Mouse (Mus musculus) forebrain, embryonic 10.5 days (tissue): ENCODE data around the gene Btbd1. TPM values are rescaled to one million over a fixed set of nuclear protein-coding genes. Genes with fewer than 3 reads are reported as not detected.
A peak's percentile ranks its signal among the peaks of the same experiment; 100 is the strongest.

Source experiments
- DNase-seq: peaks from one replicate; pipeline ENCODE4 v3.0.0-alpha.2; 2017; ENCODE audit warnings: low spot score; ENCODE audit errors: extremely low spot score
- H3K27ac ChIP-seq: fragments of 300-500 bp; sonication (generic); 2 replicates; pipeline ENCODE4 v1.5.1; 2016; ENCODE audit warnings: mild to moderate bottlenecking
- H3K27me3 ChIP-seq: fragments of 300-500 bp; sonication (generic); 2 replicates; pipeline ENCODE4 v1.6.1; 2016; ENCODE audit warnings: mild to moderate bottlenecking; ENCODE audit not compliant: poor library complexity, severe bottlenecking
- H3K36me3 ChIP-seq: fragments of 300-500 bp; sonication (generic); replicated peaks from 2 replicates; pipeline ENCODE4 v1.6.1; 2016; ENCODE audit warnings: mild to moderate bottlenecking, moderate library complexity
- H3K4me1 ChIP-seq: fragments of 300-500 bp; sonication (generic); 2 replicates; pipeline ENCODE4 v1.6.1; 2016
- H3K4me3 ChIP-seq: fragments of 300-500 bp; sonication (generic); 2 replicates; pipeline ENCODE4 v1.5.1; 2016; ENCODE audit warnings: mild to moderate bottlenecking, moderate library complexity
- H3K9me3 ChIP-seq: fragments of 300-500 bp; sonication (generic); 2 replicates; pipeline ENCODE4 v1.6.1; 2016; ENCODE audit warnings: mild to moderate bottlenecking, moderate library complexity
- WGBS: fragments of 180-500 bp; shearing (Covaris S2); methylation state at CpG from one replicate; pipeline ENCODE4 v1.1.7; 2016; 5-methylcytosine and 5-hydroxymethylcytosine counted together
- polyA plus RNA-seq: library from polyadenylated mRNA; unstranded; fragments of >200 nt; fragmentation: Nextera tagmentation; extraction: Ambion mirVana; gene quantifications from 2 replicates; pipeline ENCODE4 v1.2.1, GENCODE M21; 2016

The Btbd1 gene
- polyA plus RNA-seq, 1 experiment from 2014 or later = 56.6 TPM

- DNase-seq = no peak
- H3K4me1 ChIP-seq = peaks cover 47% of the 10 kb centered on the region
- 31% methylated on average over 17 of the region's 17 CpGs for WGBS
Observed at GRCm38 (mm10) chr7:81827806-81828667, 1.2 kb downstream of the Btbd1 start.

GRCm38 (mm10) chr7:81825381-81825780, 3.9 kb downstream of the Btbd1 start:
- 0 out of 2 replicates have a peak, but pooled peaks cover 2% of the 10 kb centered on the region for H3K36me3 ChIP-seq
- peaks cover 47% of the 10 kb centered on the region for H3K4me1 ChIP-seq
- no peaks in the 10 kb centered on the region for H3K9me3 ChIP-seq
- WGBS = 87% methylated on average over 3 of the region's 3 CpGs
- no peaks in the 10 kb centered on the region for H3K27me3 ChIP-seq
- no peak overlapping the region for H3K27ac ChIP-seq
- no peak overlapping the region for H3K4me3 ChIP-seq
- no peak for DNase-seq

More at GRCm38 (mm10) chr7:81827806-81828667, 1.2 kb downstream of the Btbd1 start:
- Histone ChIP-seq H3K4me3 (peak overlapping the region; percentile 88), H3K36me3 (0 out of 2 replicates have a peak, but pooled peaks cover 2% of the 10 kb centered on the region), H3K27ac (peak overlapping the region; percentile 96), H3K27me3 (no peaks in the 10 kb centered on the region), H3K9me3 (no peaks in the 10 kb centered on the region)

- Histone ChIP-seq H3K9me3 (no peaks in the 10 kb centered on the region), H3K27me3 (no peaks in the 10 kb centered on the region), H3K36me3 (0 out of 2 replicates have a peak, but pooled peaks cover 2% of the 10 kb centered on the region), H3K4me1 (peaks cover 44% of the 10 kb centered on the region), H3K4me3 (no peak overlapping the region), H3K27ac (no peak overlapping the region)
- no peak for DNase-seq
- WGBS = 74% methylated on average over 3 of the region's 3 CpGs
Observed at GRCm38 (mm10) chr7:81824906-81825305, 4.3 kb downstream of the Btbd1 start.

DNA sequence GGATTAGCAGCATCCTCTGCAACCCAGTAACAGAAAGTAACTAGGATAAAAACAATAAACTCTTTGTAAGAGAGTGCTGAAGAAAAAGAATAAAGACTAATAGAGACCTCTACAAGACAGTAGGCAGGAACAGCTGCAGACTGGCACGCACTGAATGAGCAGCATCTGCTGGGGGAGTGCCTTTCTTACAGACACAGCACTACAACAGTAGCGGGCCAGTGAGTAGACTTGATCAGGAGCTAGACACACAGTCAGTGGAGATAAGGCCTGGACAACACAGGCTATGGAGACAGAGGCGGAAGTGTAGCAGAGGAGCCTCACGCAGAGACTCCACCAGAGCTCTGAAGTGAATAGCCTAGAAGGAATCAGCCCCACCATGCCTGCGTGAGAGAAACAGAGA, 23.2 kb downstream of the Btbd1 start:
- H3K4me1 ChIP-seq = no peaks in the 10 kb centered on the region
- H3K4me3 ChIP-seq = no peak overlapping the region
- H3K9me3 ChIP-seq = no peaks in the 10 kb centered on the region
- WGBS = 79% methylated on average over 5 of the region's 5 CpGs
- H3K36me3 ChIP-seq = peaks cover 44% of the 10 kb centered on the region
- no peaks in the 10 kb centered on the region for H3K27me3 ChIP-seq
- peak overlapping the region; percentile 7; the same call in 1 of the 2 replicates for H3K27ac ChIP-seq
- DNase-seq = no peak

DNA sequence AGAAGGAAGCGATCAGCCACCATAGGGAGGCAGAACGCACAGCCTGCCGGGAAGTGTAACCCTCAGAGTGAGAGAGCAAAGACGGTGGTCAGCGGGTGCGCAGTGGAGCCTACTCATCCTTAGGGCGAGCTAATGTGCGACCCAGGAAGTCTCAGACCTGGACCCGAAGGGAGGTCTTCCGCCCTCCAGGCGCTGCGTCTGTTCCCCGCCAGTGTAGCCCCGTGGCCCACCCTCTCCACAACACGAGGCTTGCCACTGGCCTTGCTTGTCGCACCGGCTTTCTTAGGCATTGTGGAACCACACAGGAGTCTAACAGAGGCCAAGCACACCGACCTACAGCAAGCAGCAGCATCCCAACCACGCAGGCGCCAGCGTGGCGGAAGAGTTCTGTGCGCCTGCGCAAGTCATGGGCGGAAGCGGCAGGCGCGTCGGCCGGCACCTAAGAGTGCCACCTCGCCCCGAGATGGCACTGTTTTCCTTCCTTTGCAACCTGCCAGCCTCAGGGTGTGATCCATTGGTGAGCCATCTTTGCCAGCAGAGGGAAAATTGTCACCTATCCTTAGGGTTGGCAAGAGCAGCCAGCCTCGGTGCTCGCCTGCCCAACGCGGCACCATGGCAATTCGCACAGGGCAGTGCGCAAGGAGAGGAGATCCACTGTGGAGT, 40.0 kb downstream of the Btbd1 start, which contains the start of gene 3110040N11Rik:
Gene 3110040N11Rik, minus strand, starts transcription at position 384 of the 663 bp plus-strand sequence.
- H3K27ac ChIP-seq = peak within 1 kb of the TSS; percentile 96
- under 1% methylated on average over 38 of the region's 38 CpGs for WGBS
- peak; percentile 85 for DNase-seq
- H3K4me3 ChIP-seq = peak within 1 kb of the TSS; percentile 72
- H3K9me3 ChIP-seq = no peaks in the 10 kb centered on the region
- peaks cover 45% of the 10 kb centered on the region for H3K36me3 ChIP-seq
- H3K27me3 ChIP-seq = no peaks in the 10 kb centered on the region
- peaks cover 22% of the 10 kb centered on the region for H3K4me1 ChIP-seq

DNA sequence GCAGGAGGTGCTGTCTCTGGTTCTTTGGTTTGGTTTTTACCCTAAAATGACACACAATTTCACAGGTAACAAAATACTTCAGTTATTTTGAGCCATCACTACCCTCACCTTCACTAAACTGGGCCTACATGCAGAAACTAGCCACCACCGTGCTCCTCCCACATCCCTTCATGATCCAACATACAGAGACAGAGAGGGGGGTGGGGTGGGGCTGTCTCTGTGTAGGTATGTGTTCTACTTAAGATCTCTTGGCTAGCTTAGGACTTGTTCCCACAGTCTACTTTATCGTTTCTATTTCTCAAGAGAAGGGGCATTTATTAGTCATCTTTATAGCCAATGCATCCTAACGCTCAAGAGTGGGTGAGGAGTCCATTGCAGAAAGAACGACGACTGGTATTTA, 40.7 kb downstream of the Btbd1 start:
- peaks cover 42% of the 10 kb centered on the region for H3K36me3 ChIP-seq
- no peaks in the 10 kb centered on the region for H3K9me3 ChIP-seq
- H3K27ac ChIP-seq = peak overlapping the region; percentile 96
- no peak for DNase-seq
- no peaks in the 10 kb centered on the region for H3K27me3 ChIP-seq
- whole genome bisulfite sequencing = 9% methylated on average over 5 of the region's 5 CpGs
- H3K4me1 ChIP-seq = peaks cover 22% of the 10 kb centered on the region
- H3K4me3 ChIP-seq = peak overlapping the region; percentile 72

DNA sequence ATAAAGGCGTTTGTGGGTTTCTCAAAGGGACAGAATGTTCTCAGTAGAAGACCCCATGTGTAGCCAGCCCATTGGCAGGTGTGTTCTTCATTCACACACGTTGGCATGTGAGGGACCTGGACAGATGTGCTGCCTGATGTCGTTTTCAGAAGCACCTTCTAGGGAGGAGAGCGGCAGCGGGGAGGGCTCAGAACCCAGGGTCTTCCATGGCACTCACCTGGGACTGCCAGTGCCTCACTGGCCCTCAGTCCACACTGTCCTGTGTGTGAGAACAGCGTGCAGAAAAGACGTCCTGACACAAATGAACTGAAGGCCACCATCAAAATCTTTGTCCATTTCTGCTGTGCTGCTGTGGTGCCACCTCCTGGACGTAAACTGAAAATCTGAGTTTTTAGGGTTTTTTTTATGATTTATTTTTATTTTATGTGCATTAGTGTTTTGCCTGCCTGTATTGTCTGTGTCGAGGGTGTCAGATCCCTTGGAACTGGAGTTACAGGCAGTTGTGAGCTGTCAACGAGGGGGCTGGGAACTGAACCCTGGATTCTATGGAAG, 51.5 kb downstream of the Btbd1 start:
- Histone ChIP-seq H3K4me3 (no peak overlapping the region), H3K27ac (no peak overlapping the region), H3K4me1 (no peaks in the 10 kb centered on the region), H3K36me3 (peaks cover 50% of the 10 kb centered on the region), H3K9me3 (peaks cover 11% of the 10 kb centered on the region), H3K27me3 (no peaks in the 10 kb centered on the region)
- no peak for DNase-seq
- 84% methylated on average over 10 of the region's 10 CpGs for WGBS

DNA sequence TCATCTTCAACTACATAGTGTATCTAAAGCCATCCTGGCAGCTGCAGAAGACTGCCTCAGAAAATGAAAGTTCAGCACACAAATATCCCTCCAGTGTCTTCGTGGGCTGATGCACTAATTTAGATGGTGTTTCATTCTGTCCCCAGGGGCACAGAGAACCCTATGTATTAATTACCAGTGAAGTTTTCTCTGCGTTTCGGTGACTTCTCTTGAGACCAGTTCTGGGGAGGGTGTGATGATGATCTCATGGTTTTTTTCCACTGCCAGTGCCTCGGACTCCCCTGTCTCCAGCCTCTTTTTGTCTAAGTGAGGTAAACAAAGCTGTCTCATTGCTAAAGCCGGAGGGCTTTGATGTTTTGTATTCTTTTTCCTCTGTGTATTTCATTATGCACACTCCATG, 53.9 kb downstream of the Btbd1 start:
- Histone ChIP-seq H3K4me3 (no peak overlapping the region), H3K27me3 (no peaks in the 10 kb centered on the region), H3K27ac (no peak overlapping the region), H3K9me3 (peaks cover 3% of the 10 kb centered on the region), H3K4me1 (no peaks in the 10 kb centered on the region), H3K36me3 (peaks cover 36% of the 10 kb centered on the region)
- DNase-seq = no peak
- WGBS = 82% methylated on average over 5 of the region's 5 CpGs

DNA sequence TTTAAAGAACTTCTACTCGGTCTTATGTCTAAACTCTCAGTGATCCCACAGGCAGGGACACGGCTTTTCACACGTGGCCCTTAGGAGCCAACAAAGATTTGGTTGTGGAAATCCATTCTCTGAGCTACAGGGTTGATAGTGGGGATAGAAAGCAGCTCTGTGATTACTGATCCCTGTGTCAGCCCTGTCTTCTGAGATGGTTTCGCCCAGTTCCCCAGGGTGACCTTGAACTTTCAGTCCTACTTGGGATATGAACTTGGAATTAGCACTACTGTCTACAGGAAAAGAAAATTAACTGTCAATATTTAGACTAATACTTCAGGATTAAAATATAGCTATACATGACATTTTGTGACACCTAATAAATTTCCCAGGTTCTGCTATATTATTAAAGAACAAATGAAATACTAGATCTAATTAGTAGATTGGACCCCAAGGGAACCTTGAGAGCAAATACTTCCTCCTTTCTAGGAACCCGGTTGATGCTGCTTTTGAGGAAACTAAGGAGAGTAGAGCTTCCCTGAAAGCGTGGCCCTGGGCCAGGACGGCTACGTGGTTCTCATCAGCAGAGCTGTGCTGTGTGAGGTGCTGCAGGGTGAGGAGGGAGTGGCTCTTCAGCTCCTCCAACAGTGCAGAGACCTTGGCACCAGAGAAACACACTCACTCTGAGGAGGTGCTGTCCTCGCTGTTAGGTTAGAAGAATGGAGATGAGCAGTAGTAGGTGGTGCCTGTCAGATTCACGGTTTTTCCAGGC, 56.3 kb downstream of the Btbd1 start:
- Histone ChIP-seq H3K9me3 (no peaks in the 10 kb centered on the region), H3K4me1 (no peaks in the 10 kb centered on the region), H3K36me3 (peaks cover 24% of the 10 kb centered on the region), H3K4me3 (no peak overlapping the region), H3K27ac (no peak overlapping the region), H3K27me3 (no peaks in the 10 kb centered on the region)
- 90% methylated on average over 10 of the region's 10 CpGs for WGBS
- DNase-seq = no peak

DNA sequence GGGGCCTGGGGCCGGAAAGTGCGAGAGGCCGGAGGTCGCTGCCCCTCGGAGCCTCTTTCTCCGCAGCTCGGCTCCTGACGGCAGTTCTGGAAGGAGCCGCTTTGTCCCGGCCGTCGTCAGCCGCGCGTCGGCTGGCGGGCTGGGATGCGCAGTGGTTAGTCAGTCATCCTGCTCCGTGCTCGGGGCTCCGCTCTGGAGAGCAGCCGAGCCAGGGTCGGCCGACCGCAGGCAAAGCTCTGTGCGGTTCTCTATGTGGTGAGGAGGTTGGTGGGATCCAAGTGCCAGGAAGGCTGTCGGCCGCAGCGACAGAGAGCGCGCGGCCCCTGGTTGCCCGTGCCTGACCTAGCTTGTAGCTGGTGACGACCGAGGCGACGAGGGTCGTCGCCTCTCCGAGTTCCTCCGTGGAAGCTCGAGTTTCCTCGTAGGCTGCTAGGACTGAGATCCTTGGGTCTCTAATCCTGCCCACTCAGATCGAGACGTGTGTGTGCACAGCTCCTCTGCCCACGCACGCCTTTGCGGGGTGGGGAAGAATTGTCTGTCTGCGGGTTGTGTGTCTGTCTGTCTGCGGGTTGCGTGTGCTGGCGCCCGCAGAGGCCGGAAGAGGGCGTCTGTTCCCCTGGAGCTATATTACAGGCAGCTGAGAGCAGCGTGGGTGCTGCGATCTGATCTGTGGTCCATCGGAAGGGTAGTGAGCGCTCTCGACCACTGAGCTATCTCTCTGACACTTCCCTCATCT, 66.0 kb downstream of the Btbd1 start:
- no peak for DNase-seq

DNA sequence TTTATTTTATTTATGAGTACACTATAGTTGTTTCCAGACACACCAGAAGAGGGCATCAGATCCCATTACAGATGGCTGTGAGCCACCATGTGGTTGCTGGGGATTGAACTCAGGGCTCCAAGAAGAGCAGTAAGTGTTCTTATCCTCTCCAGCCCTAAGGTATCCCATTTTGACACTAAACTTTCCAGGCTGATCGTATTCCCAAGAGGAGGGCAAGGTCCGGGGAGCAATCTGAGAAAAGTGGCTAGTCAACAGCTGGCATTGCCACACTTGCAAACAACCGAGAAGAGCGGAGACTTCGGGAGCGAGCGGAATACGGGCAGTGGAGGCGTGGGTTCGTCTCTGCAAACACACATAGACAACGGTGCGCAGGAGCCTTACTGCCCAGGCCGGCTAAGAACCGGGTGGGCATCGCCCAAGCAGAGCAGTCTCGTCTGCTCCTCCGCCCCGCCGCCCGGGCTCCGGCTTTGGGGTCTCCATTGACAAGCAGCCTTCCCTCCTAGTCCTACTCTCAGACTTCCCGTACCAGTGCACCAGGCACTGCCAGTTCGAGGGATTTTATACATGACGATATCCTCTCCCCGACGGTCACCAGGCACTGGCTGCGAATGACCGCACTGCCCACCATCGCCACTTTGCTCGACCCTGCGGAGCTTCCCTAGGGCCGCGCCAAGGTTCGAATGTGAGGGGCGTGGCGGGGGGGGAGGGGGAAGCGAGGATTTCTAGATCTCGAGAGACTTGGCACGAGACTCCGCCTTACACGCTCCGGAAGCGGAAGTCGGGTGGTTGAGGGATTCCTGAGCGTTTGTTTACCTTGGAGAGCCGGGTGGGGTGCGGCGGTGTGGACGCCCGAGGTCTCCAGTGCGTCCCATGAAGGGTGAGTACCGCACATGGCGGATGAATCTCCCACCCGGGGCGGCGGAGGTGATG, 66.8 kb downstream of the Btbd1 start, which contains the start of gene Ramac:
Gene Ramac, plus strand, starts transcription at position 746 of the 930 bp plus-strand sequence.
- Histone ChIP-seq H3K27me3 (no peaks in the 10 kb centered on the region), H3K36me3 (no peaks in the 10 kb centered on the region), H3K27ac (peak within 1 kb of the TSS; percentile 92), H3K9me3 (no peaks in the 10 kb centered on the region), H3K4me3 (peak within 1 kb of the TSS; percentile 93), H3K4me1 (peaks cover 19% of the 10 kb centered on the region)
- WGBS = under 1% methylated on average over 56 of the region's 56 CpGs
- DNase-seq = peak; percentile 96

More for the DNA sequence above, 66.0 kb downstream of the Btbd1 start:
- Histone ChIP-seq H3K27me3 (no peaks in the 10 kb centered on the region), H3K4me1 (peaks cover 19% of the 10 kb centered on the region), H3K36me3 (0 out of 2 replicates have a peak, but pooled peaks cover 3% of the 10 kb centered on the region), H3K9me3 (no peaks in the 10 kb centered on the region), H3K4me3 (peak overlapping the region; percentile 93), H3K27ac (peak overlapping the region; percentile 92)
- 3% methylated on average over 60 of the region's 60 CpGs for WGBS
